Mouse (Mus musculus) heart, embryonic 14.5 days (tissue): ENCODE measurements at regions not wholly inside any gene's neighbourhood (a gene's known extent, or its start where the extent isn't known, plus 50 kb on each side); places are given as distances from the start of the nearest gene placed in this dataset.

Source experiments
- ATAC-seq: fragments of 200-750 bp; cut with Nextera tagmentation; 2 replicates; pipeline ENCODE4 v1.8.0; 2017; ENCODE audit warnings: low read depth, moderate TSS enrichment; ENCODE audit not compliant: insufficient number of reproducible peaks, insufficient read depth, low FRiP score
- H3K27ac ChIP-seq, 2 experiments: fragments of 200-500 bp in 1 of 2; fragments of 300-500 bp in 1 of 2; sonication (generic) in 1 of 2; replicated peaks in 1 of 2; 2 replicates each; pipeline ENCODE4 v1.5.1; 2012 to 2014; ENCODE audit warnings: low read depth in 2 of 2, low read length in 2 of 2, control low read depth in 1 of 2, mild to moderate bottlenecking in 1 of 2, mixed read lengths in 1 of 2; ENCODE audit not compliant: control insufficient read depth in 1 of 2, insufficient read depth in 1 of 2
- H3K27me3 ChIP-seq: fragments of 300-500 bp; sonication (generic); 2 replicates; pipeline ENCODE4 v1.6.1; 2014; ENCODE audit warnings: mild to moderate bottlenecking, low read length, control low read depth; ENCODE audit not compliant: control insufficient read depth, insufficient read depth
- H3K36me3 ChIP-seq: fragments of 300-500 bp; sonication (generic); 2 replicates; pipeline ENCODE4 v1.6.1; 2014; ENCODE audit warnings: mild to moderate bottlenecking, control low read depth, low read length, mixed read lengths; ENCODE audit not compliant: control insufficient read depth, insufficient read depth
- H3K4me1 ChIP-seq, 2 experiments: fragments of 200-500 bp in 1 of 2; fragments of 300-500 bp in 1 of 2; sonication (generic) in 1 of 2; 2 replicates each; pipeline ENCODE4 v1.6.1; 2012 to 2014; ENCODE audit warnings: low read length in 2 of 2, control low read depth in 1 of 2, mixed read lengths in 1 of 2; ENCODE audit not compliant: control insufficient read depth in 2 of 2, insufficient read depth in 2 of 2
- H3K4me2 ChIP-seq: fragments of 300-500 bp; sonication (generic); 2 replicates; pipeline ENCODE4 v1.6.1; 2014; ENCODE audit warnings: mild to moderate bottlenecking, low read length
- H3K4me3 ChIP-seq, 2 experiments: fragments of 200-500 bp in 1 of 2; fragments of 300-500 bp in 1 of 2; sonication (generic) in 1 of 2; 2 replicates each; pipeline ENCODE4 v1.5.1; 2012 to 2014; ENCODE audit warnings: low read length in 2 of 2, mild to moderate bottlenecking in 2 of 2, control low read depth in 1 of 2, low read depth in 1 of 2, moderate library complexity in 1 of 2; ENCODE audit not compliant: control insufficient read depth in 1 of 2, insufficient read depth in 1 of 2
- H3K9ac ChIP-seq: fragments of 300-500 bp; sonication (generic); 2 replicates; pipeline ENCODE4 v1.6.1; 2014; ENCODE audit warnings: mild to moderate bottlenecking, low read length
- H3K9me3 ChIP-seq: fragments of 300-500 bp; sonication (generic); 2 replicates; pipeline ENCODE4 v1.6.1; 2016; ENCODE audit warnings: low read length, control low read depth; ENCODE audit not compliant: control insufficient read depth
- WGBS: fragments of 180-500 bp; shearing (Covaris S2); extraction: QIAGEN DNeasy Blood & Tissue Kit; methylation state at CpG from one replicate; pipeline ENCODE4 v1.1.7; 2014; 5-methylcytosine and 5-hydroxymethylcytosine counted together

DNA sequence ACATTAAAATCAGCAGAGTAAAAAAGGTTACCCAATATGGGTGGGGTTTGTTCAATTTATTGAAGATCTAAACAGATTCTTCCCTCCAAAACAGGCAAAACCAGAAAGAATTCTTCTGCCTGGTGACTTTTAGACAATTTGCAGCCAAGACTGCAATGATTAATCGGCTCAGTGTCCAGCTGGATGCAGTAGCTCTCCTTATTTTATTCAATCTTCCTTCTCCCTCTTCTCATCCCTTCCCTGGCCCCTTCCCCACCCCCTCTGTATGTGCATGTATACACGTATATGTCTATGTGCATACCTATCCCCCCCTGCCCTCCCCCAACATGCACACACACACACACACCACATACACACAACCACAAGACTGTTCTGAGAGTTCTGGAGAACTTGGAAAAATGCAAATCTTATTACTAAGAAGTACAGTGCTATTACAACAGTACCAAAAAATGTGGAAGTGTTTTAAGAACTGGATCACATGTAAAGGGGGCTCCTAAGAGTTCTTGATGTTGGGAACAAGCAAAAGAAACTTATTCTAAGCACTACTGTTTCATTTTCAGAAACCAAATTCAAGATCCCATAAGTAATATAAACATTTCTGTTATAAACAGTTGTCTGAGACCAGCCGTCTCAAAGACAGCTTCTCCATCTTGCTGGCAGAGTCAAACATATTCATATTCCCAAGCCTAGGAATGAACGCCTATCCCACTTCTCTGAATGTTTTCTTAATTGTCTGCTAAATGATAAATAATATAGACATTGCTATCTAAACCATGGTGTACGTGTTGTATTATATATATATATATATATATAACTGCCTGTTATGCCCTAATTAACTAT lies 229.5 kb downstream of the Mreg start:
- Histone ChIP-seq H3K4me1 (no peaks in the 10 kb centered on the region), H3K9me3 (no peaks in the 10 kb centered on the region), H3K27me3 (no peaks in the 10 kb centered on the region), H3K9ac (no peak overlapping the region), H3K4me2 (no peak overlapping the region), H3K36me3 (no peaks in the 10 kb centered on the region), H3K4me3 (no peak overlapping the region), H3K27ac (no peak overlapping the region)
- WGBS: 76% methylated on average over 5 of the region's 5 CpGs
- no peak for ATAC-seq

DNA sequence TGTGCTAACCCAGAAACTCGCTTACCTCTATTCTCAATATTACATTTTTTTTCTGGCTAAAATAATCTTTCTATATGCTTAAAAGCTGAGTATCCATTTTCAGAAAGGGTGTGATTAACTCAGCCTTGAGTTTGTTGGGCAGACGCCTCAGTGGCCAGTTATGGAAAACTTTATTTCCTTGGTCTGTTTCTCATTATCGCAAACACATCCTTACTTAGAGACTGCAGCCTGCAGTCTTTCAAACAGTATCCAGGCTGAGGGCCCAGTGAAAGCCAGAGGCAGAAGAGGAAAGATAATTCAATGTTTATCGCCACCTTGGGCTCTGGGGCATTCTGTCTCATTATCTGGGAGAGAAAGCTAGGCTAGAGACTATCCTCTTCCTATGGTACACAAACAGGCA lies 231.5 kb downstream of the Mreg start:
- H3K9ac ChIP-seq: no peak overlapping the region
- 62% methylated on average over 4 of the region's 4 CpGs for WGBS
- no peak overlapping the region for H3K27ac ChIP-seq
- ATAC-seq: no peak
- H3K4me2 ChIP-seq: no peak overlapping the region
- no peaks in the 10 kb centered on the region for H3K4me1 ChIP-seq
- no peaks in the 10 kb centered on the region for H3K36me3 ChIP-seq
- no peaks in the 10 kb centered on the region for H3K9me3 ChIP-seq
- no peak overlapping the region for H3K4me3 ChIP-seq
- no peaks in the 10 kb centered on the region for H3K27me3 ChIP-seq

GRCm38 (mm10) chr1:71979261-71979660 lies 232.8 kb downstream of the Mreg start:
- H3K9me3 ChIP-seq: no peaks in the 10 kb centered on the region
- no peak overlapping the region for H3K4me2 ChIP-seq
- no peaks in the 10 kb centered on the region for H3K4me1 ChIP-seq
- no peaks in the 10 kb centered on the region for H3K36me3 ChIP-seq
- 67% methylated on average over 4 of the region's 4 CpGs for WGBS
- no peak overlapping the region for H3K27ac ChIP-seq
- ATAC-seq: no peak
- H3K27me3 ChIP-seq: no peaks in the 10 kb centered on the region
- H3K9ac ChIP-seq: no peak overlapping the region
- H3K4me3 ChIP-seq: no peak overlapping the region

GRCm38 (mm10) chr1:71977361-71977760 lies 234.7 kb downstream of the Mreg start:
- Histone ChIP-seq H3K9me3 (no peaks in the 10 kb centered on the region), H3K27ac (no peak overlapping the region), H3K36me3 (no peaks in the 10 kb centered on the region), H3K4me3 (no peak overlapping the region), H3K4me1 (no peaks in the 10 kb centered on the region), H3K4me2 (no peak overlapping the region), H3K27me3 (no peaks in the 10 kb centered on the region), H3K9ac (no peak overlapping the region)
- 80% methylated on average over 5 of the region's 5 CpGs for WGBS
- ATAC-seq: no peak

GRCm38 (mm10) chr1:71974715-71975114 lies 237.4 kb downstream of the Mreg start:
- Histone ChIP-seq H3K27me3 (no peaks in the 10 kb centered on the region), H3K4me3 (no peak overlapping the region), H3K4me1 (no peaks in the 10 kb centered on the region), H3K36me3 (no peaks in the 10 kb centered on the region), H3K27ac (no peak overlapping the region), H3K9me3 (no peaks in the 10 kb centered on the region), H3K4me2 (no peak overlapping the region), H3K9ac (no peak overlapping the region)
- ATAC-seq: no peak
- 64% methylated on average over 4 of the region's 4 CpGs for WGBS

GRCm38 (mm10) chr1:71971943-71972342 lies 240.2 kb downstream of the Mreg start:
- H3K36me3 ChIP-seq: no peaks in the 10 kb centered on the region
- WGBS: 84% methylated on average over 6 of the region's 6 CpGs
- no peak overlapping the region for H3K27ac ChIP-seq
- no peaks in the 10 kb centered on the region for H3K4me1 ChIP-seq
- H3K27me3 ChIP-seq: no peaks in the 10 kb centered on the region
- ATAC-seq: no peak
- H3K9me3 ChIP-seq: no peaks in the 10 kb centered on the region
- H3K4me2 ChIP-seq: no peak overlapping the region
- no peak overlapping the region for H3K9ac ChIP-seq
- no peak overlapping the region for H3K4me3 ChIP-seq

- H3K27me3 ChIP-seq: no peaks in the 10 kb centered on the region
- H3K4me1 ChIP-seq: no peaks in the 10 kb centered on the region
- H3K9me3 ChIP-seq: no peaks in the 10 kb centered on the region
- ATAC-seq: no peak
- no peak overlapping the region for H3K27ac ChIP-seq
- no peak overlapping the region for H3K4me2 ChIP-seq
- no peak overlapping the region for H3K9ac ChIP-seq
- no peak overlapping the region for H3K4me3 ChIP-seq
- 74% methylated on average over 2 of the region's 2 CpGs for WGBS
- H3K36me3 ChIP-seq: no peaks in the 10 kb centered on the region
These were observed 241.3 kb downstream of the Mreg start for GRCm38 (mm10) chr1:71970771-71971170.

DNA sequence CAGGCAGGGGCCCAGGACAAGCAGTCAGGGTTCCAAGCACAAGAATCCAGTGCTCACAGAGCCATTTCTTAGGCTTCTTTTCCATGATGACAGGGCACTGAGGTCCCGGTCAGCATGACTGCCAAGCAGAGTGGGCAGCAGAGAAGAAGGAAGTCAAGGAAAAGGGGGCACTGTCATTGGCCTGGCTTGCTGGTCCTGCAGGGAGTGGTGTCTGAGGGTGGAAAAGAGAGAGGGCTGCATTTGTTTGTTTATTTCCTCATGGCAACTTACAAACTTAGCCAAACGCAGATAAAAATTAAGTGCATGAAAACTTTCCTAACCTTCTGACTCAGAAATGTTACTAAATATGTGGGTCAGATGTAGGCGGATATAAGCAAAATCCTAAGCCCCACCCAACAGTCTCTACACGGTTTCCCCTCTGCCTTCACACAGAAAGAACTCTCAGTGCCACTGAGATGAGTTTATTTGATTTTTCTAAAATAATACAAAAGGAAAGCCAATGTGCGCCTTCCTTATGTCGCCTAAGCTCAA lies 244.5 kb downstream of the Mreg start:
- 87% methylated on average over 6 of the region's 6 CpGs for WGBS

More for the DNA sequence above, 244.5 kb downstream of the Mreg start:
- H3K4me1 ChIP-seq: no peaks in the 10 kb centered on the region
- no peaks in the 10 kb centered on the region for H3K36me3 ChIP-seq
- H3K27ac ChIP-seq: no peak overlapping the region
- H3K9ac ChIP-seq: no peak overlapping the region
- no peaks in the 10 kb centered on the region for H3K9me3 ChIP-seq
- no peak for ATAC-seq
- H3K4me3 ChIP-seq: no peak overlapping the region
- H3K27me3 ChIP-seq: no peaks in the 10 kb centered on the region
- no peak overlapping the region for H3K4me2 ChIP-seq
